Mouse (Mus musculus): ENCODE data around the gene Slc25a22.

DNA sequence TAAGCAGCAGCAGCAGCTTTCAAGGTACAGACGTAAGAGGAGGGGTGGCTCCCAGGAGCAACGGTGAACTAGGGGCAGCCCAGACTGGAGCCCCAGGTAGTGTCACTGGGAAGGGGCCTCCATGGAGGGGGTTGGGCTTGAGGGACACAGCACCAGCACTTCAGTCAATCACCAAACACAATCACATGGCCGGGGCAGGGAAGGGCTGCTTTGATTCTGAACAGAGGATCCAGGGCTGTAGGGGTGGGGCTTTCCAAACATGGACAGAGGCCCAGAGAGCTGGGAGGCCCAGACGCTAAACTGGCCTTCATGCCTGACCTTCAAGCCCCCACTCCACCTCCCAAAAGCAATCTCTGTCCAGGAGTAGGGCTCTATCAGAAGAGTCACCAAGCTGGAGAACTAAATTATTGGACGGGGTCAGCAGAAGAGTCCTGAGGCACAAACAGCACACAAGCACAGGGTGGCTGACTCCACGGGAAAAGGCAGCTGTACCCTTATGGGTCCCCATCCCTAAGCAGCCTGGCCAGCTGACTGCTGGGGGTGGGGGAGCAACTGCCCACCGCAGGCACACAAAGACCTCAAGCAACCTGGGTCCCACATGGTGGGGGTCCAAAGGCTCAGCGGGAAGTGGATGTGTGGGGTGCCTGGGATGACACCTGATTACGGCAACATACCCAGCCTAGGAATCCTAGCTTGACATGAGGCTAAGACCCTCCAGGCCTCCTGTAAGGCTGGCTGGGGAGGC, 7.7 kb downstream of the Slc25a22 start:
- TF ChIP-seq POLR2A (IDR thresholded peaks at IDR 0.05; ENCODE audit: control insufficient read depth, low read depth, low read length) (no peak), CTCF (IDR thresholded peaks at IDR 0.05; ENCODE audit: control insufficient read depth, insufficient read depth, insufficient replicate concordance, low read depth, low read length) (no peak)

Data from testis, adult 2 months (tissue).